Mouse (Mus musculus): ENCODE data around the gene Adora1. TPM values are rescaled to one million over a fixed set of nuclear protein-coding genes. Genes with fewer than 3 reads are reported as not detected.

Gene Adora1
- polyA plus RNA-seq, 1 experiment from 2014 or later = 11.1 TPM

- ATAC-seq (ENCODE audit: low read depth) = no peak
- H3K4me2 ChIP-seq = no peak overlapping the region
- 74% methylated on average over 4 of the region's 4 CpGs for WGBS
Observed at GRCm38 (mm10) chr1:134196386-134196785, 38.8 kb downstream of the Adora1 start.

GRCm38 (mm10) chr1:134195979-134196378 is 39.3 kb downstream of the Adora1 start:
- ATAC-seq (ENCODE audit: low read depth) = no peak
- 67% methylated on average over 4 of the region's 4 CpGs for WGBS
- Histone ChIP-seq H3K27ac (replicated peaks) (no peak overlapping the region), H3K9me3 (no peaks in the 10 kb centered on the region), H3K4me2 (no peak overlapping the region), H3K27me3 (no peaks in the 10 kb centered on the region), H3K4me3 (no peak overlapping the region), H3K9ac (no peak overlapping the region), H3K36me3 (no peaks in the 10 kb centered on the region), H3K4me1 (replicated peaks) (peaks cover 25% of the 10 kb centered on the region)

More at GRCm38 (mm10) chr1:134196386-134196785, 38.8 kb downstream of the Adora1 start:
- Histone ChIP-seq H3K36me3 (no peaks in the 10 kb centered on the region), H3K27me3 (no peaks in the 10 kb centered on the region), H3K9me3 (no peaks in the 10 kb centered on the region), H3K27ac (replicated peaks) (no peak overlapping the region), H3K4me3 (no peak overlapping the region), H3K9ac (no peak overlapping the region), H3K4me1 (replicated peaks) (peaks cover 25% of the 10 kb centered on the region)

- Histone ChIP-seq H3K27ac (replicated peaks) (no peak overlapping the region), H3K4me2 (no peak overlapping the region), H3K36me3 (no peaks in the 10 kb centered on the region), H3K27me3 (no peaks in the 10 kb centered on the region), H3K4me1 (replicated peaks) (peaks cover 25% of the 10 kb centered on the region), H3K4me3 (no peak overlapping the region), H3K9ac (no peak overlapping the region), H3K9me3 (no peaks in the 10 kb centered on the region)
- 46% methylated on average over 3 of the region's 3 CpGs for WGBS
- ATAC-seq (ENCODE audit: low read depth) = no peak
Observed at GRCm38 (mm10) chr1:134195571-134195970, 39.7 kb downstream of the Adora1 start.

GRCm38 (mm10) chr1:134195117-134195516 is 40.1 kb downstream of the Adora1 start:
- H3K4me3 ChIP-seq = no peak overlapping the region
- no peak for ATAC-seq (ENCODE audit: low read depth)
- no peak overlapping the region for H3K4me2 ChIP-seq
- H3K9ac ChIP-seq = no peak overlapping the region
- H3K4me1 ChIP-seq (replicated peaks) = peaks cover 25% of the 10 kb centered on the region
- 48% methylated on average over 2 of the region's 2 CpGs for WGBS
- no peaks in the 10 kb centered on the region for H3K36me3 ChIP-seq
- no peaks in the 10 kb centered on the region for H3K9me3 ChIP-seq
- no peaks in the 10 kb centered on the region for H3K27me3 ChIP-seq
- no peak overlapping the region for H3K27ac ChIP-seq (replicated peaks)

GRCm38 (mm10) chr1:134194298-134195022 is 40.8 kb downstream of the Adora1 start:
- Histone ChIP-seq H3K9me3 (no peaks in the 10 kb centered on the region), H3K36me3 (no peaks in the 10 kb centered on the region), H3K9ac (no peak overlapping the region), H3K27ac (replicated peaks) (no peak overlapping the region), H3K4me2 (no peak overlapping the region), H3K4me3 (no peak overlapping the region), H3K27me3 (no peaks in the 10 kb centered on the region), H3K4me1 (replicated peaks) (peaks cover 27% of the 10 kb centered on the region)
- 71% methylated on average over 16 of the region's 16 CpGs for WGBS
- ATAC-seq (ENCODE audit: low read depth) = no peak

GRCm38 (mm10) chr1:134193674-134194197 is 41.5 kb downstream of the Adora1 start:
- Histone ChIP-seq H3K36me3 (no peaks in the 10 kb centered on the region), H3K9ac (no peak overlapping the region), H3K4me3 (no peak overlapping the region), H3K27me3 (no peaks in the 10 kb centered on the region), H3K4me1 (replicated peaks) (peaks cover 34% of the 10 kb centered on the region), H3K4me2 (no peak overlapping the region), H3K9me3 (no peaks in the 10 kb centered on the region), H3K27ac (replicated peaks) (no peak overlapping the region)
- WGBS = 61% methylated on average over 7 of the region's 7 CpGs
- no peak for ATAC-seq (ENCODE audit: low read depth)

GRCm38 (mm10) chr1:134193126-134193525 is 42.1 kb downstream of the Adora1 start, which contains the start of gene Mybph:
Mybph (plus strand) TSS chr1:134193448.
- no peak for ATAC-seq (ENCODE audit: low read depth)
- no peak within 1 kb of the TSS for H3K4me2 ChIP-seq
- no peaks in the 10 kb centered on the region for H3K27me3 ChIP-seq
- H3K27ac ChIP-seq (replicated peaks) = no peak within 1 kb of the TSS
- WGBS = 80% methylated on average over 1 of the region's 1 CpGs
- no peaks in the 10 kb centered on the region for H3K9me3 ChIP-seq
- no peak within 1 kb of the TSS for H3K9ac ChIP-seq
- peaks cover 40% of the 10 kb centered on the region for H3K4me1 ChIP-seq (replicated peaks)
- no peak within 1 kb of the TSS for H3K4me3 ChIP-seq
- no peaks in the 10 kb centered on the region for H3K36me3 ChIP-seq

GRCm38 (mm10) chr1:134192024-134192423 is 43.2 kb downstream of the Adora1 start:
- no peak overlapping the region for H3K4me2 ChIP-seq
- no peak for ATAC-seq (ENCODE audit: low read depth)
- WGBS = 68% methylated on average over 4 of the region's 4 CpGs
- H3K27me3 ChIP-seq = no peaks in the 10 kb centered on the region
- no peak overlapping the region for H3K9ac ChIP-seq
- no peak overlapping the region for H3K27ac ChIP-seq (replicated peaks)
- H3K4me1 ChIP-seq (replicated peaks) = peaks cover 44% of the 10 kb centered on the region
- H3K4me3 ChIP-seq = no peak overlapping the region
- no peaks in the 10 kb centered on the region for H3K9me3 ChIP-seq
- no peaks in the 10 kb centered on the region for H3K36me3 ChIP-seq

GRCm38 (mm10) chr1:134191192-134191591 is 44.0 kb downstream of the Adora1 start:
- WGBS = 89% methylated on average over 5 of the region's 5 CpGs
- H3K4me3 ChIP-seq = no peak overlapping the region
- H3K4me1 ChIP-seq (replicated peaks) = peaks cover 41% of the 10 kb centered on the region
- ATAC-seq (ENCODE audit: low read depth) = no peak
- no peak overlapping the region for H3K9ac ChIP-seq
- H3K27me3 ChIP-seq = no peaks in the 10 kb centered on the region
- H3K4me2 ChIP-seq = no peak overlapping the region
- H3K27ac ChIP-seq (replicated peaks) = no peak overlapping the region
- no peaks in the 10 kb centered on the region for H3K9me3 ChIP-seq
- no peaks in the 10 kb centered on the region for H3K36me3 ChIP-seq

GRCm38 (mm10) chr1:134188989-134189729 is 46.1 kb downstream of the Adora1 start:
- no peak; the same call in 1 of the 2 replicates for ATAC-seq (ENCODE audit: low read depth)
- Histone ChIP-seq H3K9ac (no peak overlapping the region), H3K27ac (replicated peaks) (no peak overlapping the region), H3K9me3 (no peaks in the 10 kb centered on the region), H3K4me1 (replicated peaks) (peaks cover 24% of the 10 kb centered on the region), H3K36me3 (no peaks in the 10 kb centered on the region), H3K4me2 (no peak overlapping the region), H3K27me3 (no peaks in the 10 kb centered on the region), H3K4me3 (no peak overlapping the region)
- 26% methylated on average over 12 of the region's 12 CpGs for WGBS

GRCm38 (mm10) chr1:134188217-134188616 is 47.0 kb downstream of the Adora1 start:
- Histone ChIP-seq H3K9me3 (no peaks in the 10 kb centered on the region), H3K9ac (no peak overlapping the region), H3K27ac (replicated peaks) (no peak overlapping the region; the same call in 1 of the 2 replicates), H3K4me3 (no peak overlapping the region), H3K4me1 (replicated peaks) (peaks cover 19% of the 10 kb centered on the region), H3K4me2 (no peak overlapping the region), H3K27me3 (0 out of 2 replicates have a peak, but pooled peaks cover 4% of the 10 kb centered on the region), H3K36me3 (no peaks in the 10 kb centered on the region)
- ATAC-seq (ENCODE audit: low read depth) = no peak
- WGBS = 63% methylated on average over 5 of the region's 5 CpGs

- Histone ChIP-seq H3K9me3 (no peaks in the 10 kb centered on the region), H3K27me3 (0 out of 2 replicates have a peak, but pooled peaks cover 4% of the 10 kb centered on the region)
- no peak for ATAC-seq (ENCODE audit: low read depth)
Observed at GRCm38 (mm10) chr1:134184089-134184488, 51.1 kb downstream of the Adora1 start.

More at GRCm38 (mm10) chr1:134184089-134184488, 51.1 kb downstream of the Adora1 start:
- no peak overlapping the region for H3K27ac ChIP-seq (replicated peaks)
- peaks cover 14% of the 10 kb centered on the region for H3K4me1 ChIP-seq (replicated peaks)
- no peaks in the 10 kb centered on the region for H3K36me3 ChIP-seq
- WGBS = 88% methylated on average over 4 of the region's 4 CpGs
- H3K9ac ChIP-seq = no peak overlapping the region
- H3K4me2 ChIP-seq = no peak overlapping the region
- H3K4me3 ChIP-seq = no peak overlapping the region
